Mouse (Mus musculus): ENCODE measurements around the gene Tmf1. TPM values are rescaled to one million over a fixed set of nuclear protein-coding genes. Genes with fewer than 3 reads are reported as not detected.

The Tmf1 gene
- polyA plus RNA-seq, 1 experiment from 2014 or later, result 20.9 TPM

DNA sequence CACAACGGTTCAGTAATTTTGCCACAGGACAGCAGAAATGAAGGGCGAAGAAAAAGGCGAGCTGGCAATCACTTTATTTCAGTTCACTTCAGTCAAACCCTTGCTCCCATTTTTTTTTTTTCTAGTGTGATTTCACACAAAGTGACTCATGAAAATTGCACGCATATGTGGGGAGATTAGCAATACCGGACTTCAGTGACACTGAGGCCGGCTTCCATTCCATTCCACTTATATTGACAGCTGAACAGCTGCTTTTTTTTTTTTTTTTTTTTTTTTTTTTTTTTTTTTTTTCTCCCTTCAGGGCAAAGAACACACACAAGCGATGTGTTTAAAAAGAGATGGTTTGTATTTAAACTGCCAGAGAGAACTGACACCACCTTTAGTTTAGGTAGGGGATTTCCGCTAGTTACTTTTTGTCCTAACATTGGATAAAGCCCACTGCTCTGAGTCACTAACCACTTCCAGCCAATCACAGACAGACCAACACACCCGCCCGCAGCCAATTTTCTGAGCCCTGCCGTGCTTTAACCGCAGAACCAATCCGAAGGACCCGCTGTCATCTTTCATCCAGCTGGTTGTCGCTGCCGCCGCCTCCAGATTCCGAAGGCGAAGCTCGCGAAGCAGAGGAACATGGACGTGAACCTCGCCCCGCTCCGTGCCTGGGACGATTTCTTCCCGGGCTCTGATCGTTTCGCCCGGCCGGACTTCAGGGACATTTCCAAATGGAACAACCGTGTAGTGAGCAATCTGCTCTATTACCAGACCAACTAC lies 31.5 kb upstream of the Tmf1 start, which contains the start of gene Arl6ip5:
TSS of gene Arl6ip5 (plus strand) at position 499 of the 771 bp plus-strand sequence.
- Histone ChIP-seq H3K4me3 (ENCODE audit: inconsistent target) (peak within 1 kb of the TSS; percentile 99), H3K79me2 (ENCODE audit: inconsistent target) (peaks cover 45% of the 10 kb centered on the region), H3K27ac (peak within 1 kb of the TSS; percentile 90), H3K36me3 (ENCODE audit: inconsistent target) (no peaks in the 10 kb centered on the region)
- 8% methylated on average over 32 of the region's 32 CpGs for WGBS (ENCODE audit: missing documents)

DNA sequence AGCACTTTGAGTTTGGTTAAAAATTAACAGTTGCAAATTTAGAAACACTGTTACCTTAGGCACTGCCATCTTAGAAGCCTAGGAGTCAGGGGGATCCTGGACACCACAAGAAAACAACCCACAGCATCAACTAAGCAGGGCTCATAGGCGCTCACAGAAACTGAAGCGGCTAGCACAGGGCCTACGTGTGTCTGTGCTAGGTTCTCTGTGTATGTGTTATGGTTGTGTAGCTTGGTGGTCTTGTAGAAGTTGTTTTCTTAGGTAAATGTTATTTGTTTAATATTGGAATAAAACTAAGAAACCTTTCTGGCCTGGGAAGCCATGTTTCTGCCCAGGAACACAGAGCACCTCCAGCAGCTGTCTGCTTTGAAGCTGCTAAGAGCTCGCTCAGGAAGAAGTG lies 30.8 kb upstream of the Tmf1 start:
- Histone ChIP-seq H3K79me2 (ENCODE audit: inconsistent target) (peaks cover 44% of the 10 kb centered on the region), H3K36me3 (ENCODE audit: inconsistent target) (no peaks in the 10 kb centered on the region), H3K27ac (no peak overlapping the region), H3K4me3 (ENCODE audit: inconsistent target) (no peak overlapping the region)
- 94% methylated on average over 4 of the region's 4 CpGs for WGBS (ENCODE audit: missing documents)

DNA sequence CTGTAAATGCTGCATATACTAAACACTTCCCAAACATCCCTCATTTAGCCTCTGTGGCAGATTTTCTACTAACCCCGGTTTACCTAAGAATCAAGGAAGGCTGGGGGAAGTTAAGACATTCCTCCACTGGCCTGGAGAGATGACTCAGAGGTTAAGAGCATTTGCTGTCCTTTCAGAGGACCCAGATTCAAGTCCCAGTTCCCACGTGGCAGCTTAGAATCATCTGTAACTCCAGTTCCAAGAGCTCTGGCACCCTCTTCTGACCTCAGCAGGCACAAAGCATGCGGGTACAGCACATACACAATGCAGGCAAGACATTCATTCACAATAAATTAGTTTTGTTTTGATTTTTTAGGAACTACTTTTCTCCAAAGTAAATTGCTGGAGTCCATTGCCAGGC lies 30.3 kb upstream of the Tmf1 start:
- WGBS (ENCODE audit: missing documents), result 55% methylated on average over 3 of the region's 3 CpGs
- peaks cover 44% of the 10 kb centered on the region for H3K79me2 ChIP-seq (ENCODE audit: inconsistent target)
- no peak overlapping the region for H3K4me3 ChIP-seq (ENCODE audit: inconsistent target)
- H3K36me3 ChIP-seq (ENCODE audit: inconsistent target), result no peaks in the 10 kb centered on the region
- H3K27ac ChIP-seq, result no peak overlapping the region

DNA sequence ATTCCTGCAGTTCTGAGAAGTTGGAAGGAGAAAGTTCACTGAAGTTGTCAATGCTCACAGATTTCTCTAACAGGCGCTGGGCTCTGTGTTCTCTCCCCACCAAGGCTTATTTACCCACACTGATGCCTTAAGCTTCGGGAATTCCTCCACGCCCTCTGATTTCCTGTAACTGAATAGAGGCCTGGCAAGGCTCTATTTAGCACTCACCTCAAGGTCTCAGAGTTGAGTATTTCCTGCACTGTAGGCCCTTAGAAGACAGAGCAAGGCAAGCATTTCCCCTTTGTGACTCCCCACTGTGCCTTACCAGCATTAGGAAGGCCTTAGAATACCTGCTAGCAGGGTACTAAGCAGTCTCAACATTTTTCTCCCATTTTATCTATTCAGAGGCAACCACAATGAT lies 29.5 kb upstream of the Tmf1 start:
- WGBS (ENCODE audit: missing documents), result 41% methylated on average over 3 of the region's 3 CpGs
- Histone ChIP-seq H3K4me3 (ENCODE audit: inconsistent target) (no peak overlapping the region), H3K27ac (no peak overlapping the region), H3K79me2 (ENCODE audit: inconsistent target) (peaks cover 45% of the 10 kb centered on the region), H3K36me3 (ENCODE audit: inconsistent target) (no peaks in the 10 kb centered on the region)

DNA sequence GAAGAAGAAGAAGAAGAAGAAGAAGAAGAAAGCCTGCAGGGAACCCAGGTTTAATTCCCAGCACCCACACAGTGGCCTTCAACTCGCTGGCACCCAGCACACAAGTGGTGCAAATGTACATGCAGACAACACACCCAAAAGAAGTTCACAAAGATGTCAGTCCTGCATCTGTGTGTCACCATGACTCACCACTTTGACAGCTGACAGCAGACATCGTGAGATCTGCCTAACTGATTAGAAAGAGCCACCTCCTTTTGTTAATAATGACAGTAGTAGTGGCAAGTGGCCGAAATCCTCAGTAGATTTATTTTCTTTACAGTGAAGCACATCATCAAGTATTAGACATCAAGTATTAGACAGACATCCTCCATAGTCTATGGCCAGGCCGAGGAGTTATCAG lies 28.2 kb upstream of the Tmf1 start:
- Histone ChIP-seq H3K36me3 (ENCODE audit: inconsistent target) (no peaks in the 10 kb centered on the region), H3K4me3 (ENCODE audit: inconsistent target) (no peak overlapping the region), H3K79me2 (ENCODE audit: inconsistent target) (peaks cover 45% of the 10 kb centered on the region), H3K27ac (no peak overlapping the region)
- WGBS (ENCODE audit: missing documents), result 68% methylated on average over 4 of the region's 4 CpGs

DNA sequence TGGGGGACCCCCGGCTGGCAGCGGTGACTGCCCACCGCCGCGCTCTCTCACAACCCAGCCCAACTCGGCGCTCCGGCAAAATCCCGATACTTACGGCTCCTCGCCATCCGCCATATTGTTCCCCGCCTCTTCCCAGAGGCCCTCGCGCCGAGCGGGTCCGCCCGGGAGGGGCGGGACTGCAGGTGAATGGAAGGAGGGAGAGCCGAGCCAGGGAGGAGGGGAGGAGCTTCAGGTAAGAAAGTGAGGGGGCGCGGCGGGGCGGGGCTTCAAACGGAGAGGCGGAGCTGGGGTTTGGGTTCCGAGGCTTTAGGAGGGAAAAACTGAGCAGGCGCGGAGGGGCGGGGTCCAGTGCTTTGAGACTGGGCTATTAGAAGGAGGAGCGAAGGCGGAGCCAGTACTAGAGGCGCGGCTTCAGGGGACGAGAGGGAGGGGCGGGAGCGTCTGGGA lies 26.5 kb upstream of the Tmf1 start, which contains the start of gene Uba3:
TSS of gene Uba3 (minus strand) at position 209 of the 447 bp plus-strand sequence.
- H3K79me2 ChIP-seq (ENCODE audit: inconsistent target), result peaks cover 48% of the 10 kb centered on the region
- H3K27ac ChIP-seq, result peak within 1 kb of the TSS; percentile 33
- WGBS (ENCODE audit: missing documents), result under 1% methylated on average over 36 of the region's 38 CpGs
- peak within 1 kb of the TSS; percentile 46 for H3K4me3 ChIP-seq (ENCODE audit: inconsistent target)
- 0 out of 2 replicates have a peak, but pooled peaks cover 5% of the 10 kb centered on the region for H3K36me3 ChIP-seq (ENCODE audit: inconsistent target)

DNA sequence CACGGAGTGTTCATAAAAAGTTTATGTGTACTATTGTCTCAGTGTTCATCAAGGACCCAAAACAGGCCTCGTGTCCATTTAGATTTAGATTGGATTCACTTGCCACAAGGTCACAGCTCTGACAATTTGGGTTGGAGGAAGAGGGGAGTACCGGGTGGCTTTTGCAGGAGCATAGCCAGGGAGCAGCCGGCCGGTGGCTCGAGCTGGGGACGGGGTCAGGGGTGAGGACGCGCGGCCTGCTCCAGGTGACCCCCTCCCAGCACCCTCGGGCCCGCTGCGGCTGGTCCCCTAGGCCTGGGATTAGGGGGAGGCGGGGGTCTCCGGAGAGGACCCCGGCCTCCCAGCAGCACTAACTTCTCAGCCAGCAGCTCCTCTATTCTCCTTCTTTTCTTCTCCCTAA lies 26.0 kb upstream of the Tmf1 start:
- 0% methylated on average over 11 of the region's 16 CpGs for WGBS (ENCODE audit: missing documents)
- Histone ChIP-seq H3K27ac (peak overlapping the region; percentile 33), H3K79me2 (ENCODE audit: inconsistent target) (peaks cover 53% of the 10 kb centered on the region), H3K4me3 (ENCODE audit: inconsistent target) (peak overlapping the region; percentile 46), H3K36me3 (ENCODE audit: inconsistent target) (0 out of 2 replicates have a peak, but pooled peaks cover 9% of the 10 kb centered on the region)

DNA sequence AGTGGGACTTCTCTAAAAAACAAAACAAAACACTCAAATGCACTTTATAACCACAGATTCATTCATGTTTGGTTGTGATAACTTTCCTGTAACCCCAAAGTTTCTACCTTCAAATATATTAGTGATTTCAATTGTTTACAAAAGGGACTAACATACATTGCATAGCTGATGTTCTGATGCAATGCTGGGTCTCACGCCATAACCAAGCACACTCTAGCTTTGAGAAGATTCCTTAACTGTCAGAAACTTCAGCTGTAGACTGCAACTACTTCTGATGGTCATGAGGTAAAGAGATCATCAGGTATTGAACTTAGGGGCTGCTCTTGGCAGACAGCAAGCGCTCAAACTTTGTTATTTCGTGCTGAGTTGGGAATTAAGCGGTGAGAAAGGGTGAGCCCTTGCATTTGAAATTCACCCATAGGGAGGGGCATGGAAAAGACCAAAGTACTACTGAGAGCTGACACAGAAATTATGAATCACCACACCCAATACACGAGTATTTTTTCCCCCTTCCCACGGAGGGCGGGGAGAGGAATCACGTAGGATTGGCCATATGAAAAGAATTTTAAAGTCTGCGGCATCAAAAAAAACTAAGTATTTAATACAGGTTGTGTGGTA lies 25.4 kb upstream of the Tmf1 start:
- Histone ChIP-seq H3K79me2 (ENCODE audit: inconsistent target) (peaks cover 57% of the 10 kb centered on the region), H3K4me3 (ENCODE audit: inconsistent target) (peak overlapping the region; percentile 46), H3K36me3 (ENCODE audit: inconsistent target) (0 out of 2 replicates have a peak, but pooled peaks cover 9% of the 10 kb centered on the region), H3K27ac (peak overlapping the region; percentile 33)
- WGBS (ENCODE audit: missing documents), result 38% methylated on average over 9 of the region's 9 CpGs

DNA sequence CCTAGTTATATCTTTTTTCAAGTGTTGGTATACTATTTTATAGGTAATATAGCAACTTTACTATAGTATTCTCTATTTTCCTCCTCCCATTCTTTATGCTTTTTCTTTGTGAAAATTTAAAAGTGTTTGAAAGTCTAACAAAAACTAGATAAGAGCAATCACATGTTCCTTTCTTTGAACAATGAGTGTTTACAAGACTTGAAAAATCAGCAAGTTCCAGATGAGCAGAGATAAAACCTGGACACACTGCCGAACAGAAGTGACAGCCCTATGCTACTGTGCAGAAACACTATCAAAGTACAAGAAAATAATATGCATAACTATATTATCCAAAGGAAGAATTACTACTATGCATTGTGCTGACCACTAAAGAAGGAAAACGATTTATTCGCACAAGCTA lies 23.6 kb upstream of the Tmf1 start:
- H3K79me2 ChIP-seq (ENCODE audit: inconsistent target), result peaks cover 57% of the 10 kb centered on the region
- peaks cover 15% of the 10 kb centered on the region for H3K36me3 ChIP-seq (ENCODE audit: inconsistent target)
- H3K27ac ChIP-seq, result no peak overlapping the region
- H3K4me3 ChIP-seq (ENCODE audit: inconsistent target), result no peak overlapping the region
- WGBS (ENCODE audit: missing documents), result 96% methylated on average over 3 of the region's 3 CpGs

DNA sequence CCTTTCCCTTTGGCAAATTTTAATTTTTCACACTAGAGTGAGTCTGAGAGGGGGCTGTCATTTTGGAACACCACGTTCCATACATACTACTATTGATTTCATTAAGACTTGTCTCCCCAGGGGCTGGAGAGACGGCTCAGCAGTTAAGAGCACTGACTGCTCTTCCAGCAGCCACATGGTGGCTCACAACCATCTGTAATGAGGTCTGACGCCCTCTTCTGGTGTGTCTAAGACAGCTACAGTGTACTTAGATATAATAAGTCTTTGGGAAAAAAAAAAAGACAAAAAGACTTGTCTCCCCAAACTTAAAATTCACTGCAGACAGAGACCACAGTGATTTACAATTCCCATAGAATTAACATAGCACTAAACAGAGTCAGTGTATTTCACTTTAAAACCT lies 21.5 kb upstream of the Tmf1 start:
- Histone ChIP-seq H3K36me3 (ENCODE audit: inconsistent target) (peaks cover 35% of the 10 kb centered on the region), H3K79me2 (ENCODE audit: inconsistent target) (peaks cover 57% of the 10 kb centered on the region), H3K4me3 (ENCODE audit: inconsistent target) (no peak overlapping the region), H3K27ac (no peak overlapping the region)
- WGBS (ENCODE audit: missing documents), result 83% methylated on average over 3 of the region's 3 CpGs

DNA sequence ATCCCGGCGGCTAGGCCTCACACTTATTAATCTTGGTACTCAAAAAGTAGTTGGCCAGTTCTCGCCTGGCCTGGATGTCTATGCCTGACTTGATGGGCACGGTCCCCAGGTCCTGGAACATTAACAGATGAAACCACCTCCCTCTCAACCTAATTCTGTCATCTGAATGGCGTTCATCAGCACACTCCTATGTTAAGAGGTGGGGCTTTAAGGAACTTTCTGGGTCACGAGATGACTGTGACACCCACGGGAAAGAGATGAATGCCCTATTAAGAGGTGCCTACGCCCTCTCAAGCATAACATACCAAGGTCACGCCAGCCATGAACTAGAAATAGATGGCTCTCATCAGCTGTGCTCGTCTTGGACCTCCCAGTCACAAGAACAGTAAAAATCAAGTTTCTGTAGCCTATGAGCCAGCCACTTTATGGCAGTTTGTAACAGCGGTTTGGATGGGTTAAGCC lies 476 bp upstream of the Tmf1 start:
- H3K4me3 ChIP-seq (ENCODE audit: inconsistent target), result peak overlapping the region; percentile 46
- WGBS (ENCODE audit: missing documents), result 31% methylated on average over 11 of the region's 11 CpGs
- H3K27ac ChIP-seq, result peak overlapping the region; percentile 83
- H3K79me2 ChIP-seq (ENCODE audit: inconsistent target), result peaks cover 42% of the 10 kb centered on the region
- no peaks in the 10 kb centered on the region for H3K36me3 ChIP-seq (ENCODE audit: inconsistent target)

DNA sequence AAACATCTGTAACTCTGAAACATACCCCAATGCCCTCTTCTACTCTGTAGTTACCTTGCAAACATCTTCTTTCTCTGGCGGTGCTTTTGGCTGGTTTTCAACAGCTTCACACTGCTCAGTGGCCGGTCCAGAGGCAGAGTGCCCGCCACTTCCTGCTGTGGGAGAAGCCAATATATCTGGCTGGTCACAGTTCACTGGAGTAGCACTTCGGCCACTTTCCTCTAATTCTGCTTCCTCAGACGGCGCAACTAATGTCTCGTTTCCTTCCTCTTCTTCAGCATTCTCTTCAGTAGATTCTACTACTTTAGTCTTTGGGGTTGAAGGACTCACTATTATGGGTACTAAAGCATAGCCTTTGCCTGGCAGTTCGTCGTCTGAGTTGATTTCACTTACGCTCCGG lies 3.2 kb downstream of the Tmf1 start:
- H3K4me3 ChIP-seq (ENCODE audit: inconsistent target), result no peak overlapping the region
- peaks cover 79% of the 10 kb centered on the region for H3K79me2 ChIP-seq (ENCODE audit: inconsistent target)
- WGBS (ENCODE audit: missing documents), result 30% methylated on average over 10 of the region's 11 CpGs
- peak overlapping the region; percentile 14; the same call in 1 of the 2 replicates for H3K27ac ChIP-seq
- H3K36me3 ChIP-seq (ENCODE audit: inconsistent target), result peaks cover 23% of the 10 kb centered on the region

DNA sequence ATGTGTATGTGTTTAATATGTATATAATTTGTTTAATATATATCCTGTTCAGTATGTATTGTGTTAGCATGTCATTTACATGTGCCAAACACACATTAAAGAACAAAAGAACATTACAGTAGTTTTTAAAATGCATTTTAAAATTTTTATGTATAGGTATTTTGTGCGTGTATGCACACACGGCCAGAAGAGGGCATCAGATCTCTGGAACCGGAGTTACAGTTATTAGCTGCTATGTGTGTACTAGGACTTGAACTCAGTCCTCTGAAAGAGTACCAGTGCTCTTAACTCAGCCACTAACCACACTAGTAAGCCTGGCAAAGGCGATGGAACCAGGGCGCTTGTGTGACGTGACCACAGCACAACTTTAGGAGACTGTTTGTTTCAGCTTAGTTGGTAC lies 28.8 kb downstream of the Tmf1 start:
- Histone ChIP-seq H3K27ac (peak overlapping the region; percentile 65), H3K36me3 (ENCODE audit: inconsistent target) (peaks cover 17% of the 10 kb centered on the region), H3K79me2 (ENCODE audit: inconsistent target) (no peaks in the 10 kb centered on the region), H3K4me3 (ENCODE audit: inconsistent target) (no peak overlapping the region)
- WGBS (ENCODE audit: missing documents), result 90% methylated on average over 6 of the region's 6 CpGs

DNA sequence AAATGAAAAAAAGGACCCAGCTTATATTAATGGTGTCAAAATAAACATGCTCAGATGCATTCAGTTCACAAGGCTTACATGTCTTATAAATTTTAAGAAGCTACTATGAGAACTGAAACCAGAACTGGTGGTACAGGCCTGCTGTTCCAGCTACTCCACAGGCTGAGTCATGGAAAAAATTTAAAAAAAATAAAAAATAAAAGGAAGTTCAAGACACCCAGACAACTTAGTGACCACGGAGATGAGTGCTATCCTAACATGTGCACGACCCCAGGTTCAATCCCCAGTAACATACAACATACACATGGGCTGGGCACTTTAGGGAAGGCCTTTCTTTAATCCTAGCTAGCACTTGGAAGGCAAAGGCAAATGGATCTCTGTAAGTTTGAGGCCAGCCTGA lies 29.2 kb downstream of the Tmf1 start:
- Histone ChIP-seq H3K4me3 (ENCODE audit: inconsistent target) (no peak overlapping the region), H3K27ac (peak overlapping the region; percentile 65), H3K79me2 (ENCODE audit: inconsistent target) (no peaks in the 10 kb centered on the region), H3K36me3 (ENCODE audit: inconsistent target) (peaks cover 17% of the 10 kb centered on the region)
- 9% methylated on average over 2 of the region's 2 CpGs for WGBS (ENCODE audit: missing documents)
